Mouse (Mus musculus) liver, embryonic 14.5 days (tissue): ENCODE measurements at regions not wholly inside any gene's neighbourhood (a gene's known extent, or its start where the extent isn't known, plus 50 kb on each side); places are given as distances from the start of the nearest gene placed in this dataset.

Experiments used
- CTCF ChIP-seq: IDR thresholded peaks from 2 replicates; pipeline ENCODE4 v1.5.1; 2016; ENCODE audit warnings: antibody characterized with exemption, low read depth, control low read depth
- EP300 ChIP-seq: IDR thresholded peaks from 2 replicates; pipeline ENCODE4 v1.6.1; 2016; ENCODE audit warnings: antibody characterized with exemption, low read depth

GRCm38 (mm10) chr19:54616924-54617323 is 510.1 kb downstream of the Gpam start:
- TF ChIP-seq CTCF: no peak
- TF ChIP-seq EP300: no peak
